Mouse (Mus musculus): Measurements from ENCODE around the gene Scgb1b19.
"Not testable (repeated sequence)": the region's sequence is repeated elsewhere in the genome, so short reads cannot be mapped to it uniquely, and the experiment has no call there.

The Scgb1b19 gene

GRCm38 (mm10) chr7:33286991-33287390 lies at the start of gene Scgb1b19:
TSS of gene Scgb1b19 (plus strand) at chr7:33287291.
- DNase-seq (ENCODE audit: low read depth, low spot score) = not testable (repeated sequence)

DNA sequence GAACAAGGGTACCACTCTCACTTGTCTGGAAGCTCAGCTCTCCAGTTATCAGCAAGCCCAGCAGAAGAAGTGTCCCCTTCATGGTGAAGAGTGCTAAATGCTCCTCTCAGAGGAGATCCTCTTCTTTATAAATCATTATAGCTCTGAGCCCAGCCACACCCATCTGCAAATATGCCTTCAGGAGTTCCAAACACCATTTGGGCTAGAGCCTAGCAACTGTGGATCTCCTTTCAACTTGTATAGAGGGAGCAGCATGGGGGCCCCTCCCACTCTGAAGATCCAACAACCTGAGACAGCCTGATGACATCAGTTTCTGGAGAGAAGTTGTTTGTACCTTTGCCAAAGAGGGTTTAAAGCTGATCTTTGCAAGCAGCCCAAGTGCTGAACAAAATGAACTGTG lies 6.9 kb upstream of the Scgb1b19 start, which contains the start of gene Scgb2b19:
Gene Scgb2b19 (minus strand): TSS at position 101 of the 400 bp plus-strand sequence.
- not testable (repeated sequence) for DNase-seq (ENCODE audit: low read depth, low spot score)

Measured in WW6 (cell line).